Mouse (Mus musculus) stomach, embryonic 14.5 days (tissue): ENCODE data around the gene Cdkn2a. TPM values are rescaled to one million over a fixed set of nuclear protein-coding genes. Genes with fewer than 3 reads are reported as not detected.

Source experiments
- polyA plus RNA-seq: library from polyadenylated mRNA; unstranded; fragments of >200 nt; fragmentation: Nextera tagmentation; extraction: Ambion mirVana; gene quantifications from 2 replicates; pipeline ENCODE4 v1.2.1, GENCODE M21; 2014

Gene Cdkn2a
- polyA plus RNA-seq, 1 experiment from 2014 or later = not detected

Other genes with a start within 250 kb of the Cdkn2a start
- gene Mtap, start 157.5 kb downstream of the Cdkn2a start, polyA plus RNA-seq = 73.0 and 74.6 TPM in 2 replicates
- gene Cdkn2b, start 16.4 kb upstream of the Cdkn2a start, polyA plus RNA-seq = 4.8 and 4.9 TPM in 2 replicates